Mouse (Mus musculus) mammary gland, adult 2 months (tissue): ENCODE results near the gene Slc28a3. TPM values are rescaled to one million over a fixed set of nuclear protein-coding genes. Genes with fewer than 3 reads are reported as not detected.

Experiments
- polyA plus RNA-seq: library from polyadenylated mRNA; depleted of rRNA; stranded (reverse); fragments of >200 nt; gene quantifications from 2 replicates; pipeline ENCODE4 v1.2.3, GENCODE M21; 2012; ENCODE audit warnings: low replicate concordance; rRNA removed

Slc28a3 gene
- 0.48 and 1.3 TPM in 2 replicates for polyA plus RNA-seq

DNA sequence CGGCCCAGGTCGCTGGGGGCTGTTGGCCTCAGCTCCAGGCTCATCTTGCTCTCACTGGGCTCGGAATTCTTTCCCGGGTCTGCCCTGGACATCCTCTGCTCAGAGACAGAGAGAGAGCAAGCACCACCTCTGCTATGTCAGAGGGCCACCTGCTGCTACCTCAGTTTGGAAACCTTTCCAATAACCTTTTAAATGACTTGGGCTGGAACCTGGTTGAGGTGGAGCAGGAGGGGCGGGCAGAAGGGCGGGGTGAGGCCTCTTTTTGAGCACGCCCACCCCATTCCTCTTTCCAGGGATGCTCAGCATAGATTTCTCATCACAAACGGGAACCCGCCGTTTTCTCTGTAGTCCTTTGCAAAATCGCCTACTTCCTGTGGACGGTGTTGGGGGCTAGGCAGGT, at the start of gene Slc28a3:
Slc28a3 (minus strand) TSS at position 162 of the 400 bp plus-strand sequence.

Other genes starting within 250 kb of the Slc28a3 start
- gene 2210016F16Rik, start 225.7 kb downstream of the Slc28a3 start, polyA plus RNA-seq: 20.0 and 41.1 TPM in 2 replicates
- gene Rmi1, start 208.6 kb downstream of the Slc28a3 start, polyA plus RNA-seq: 10.1 and 12.2 TPM in 2 replicates
- gene Hnrnpk, start 207.5 kb downstream of the Slc28a3 start, polyA plus RNA-seq: 198 and 200 TPM in 2 replicates
- gene Ntrk2, start 195.7 kb upstream of the Slc28a3 start, polyA plus RNA-seq: 98.4 and 99.9 TPM in 2 replicates